In the genomic region with DNA sequence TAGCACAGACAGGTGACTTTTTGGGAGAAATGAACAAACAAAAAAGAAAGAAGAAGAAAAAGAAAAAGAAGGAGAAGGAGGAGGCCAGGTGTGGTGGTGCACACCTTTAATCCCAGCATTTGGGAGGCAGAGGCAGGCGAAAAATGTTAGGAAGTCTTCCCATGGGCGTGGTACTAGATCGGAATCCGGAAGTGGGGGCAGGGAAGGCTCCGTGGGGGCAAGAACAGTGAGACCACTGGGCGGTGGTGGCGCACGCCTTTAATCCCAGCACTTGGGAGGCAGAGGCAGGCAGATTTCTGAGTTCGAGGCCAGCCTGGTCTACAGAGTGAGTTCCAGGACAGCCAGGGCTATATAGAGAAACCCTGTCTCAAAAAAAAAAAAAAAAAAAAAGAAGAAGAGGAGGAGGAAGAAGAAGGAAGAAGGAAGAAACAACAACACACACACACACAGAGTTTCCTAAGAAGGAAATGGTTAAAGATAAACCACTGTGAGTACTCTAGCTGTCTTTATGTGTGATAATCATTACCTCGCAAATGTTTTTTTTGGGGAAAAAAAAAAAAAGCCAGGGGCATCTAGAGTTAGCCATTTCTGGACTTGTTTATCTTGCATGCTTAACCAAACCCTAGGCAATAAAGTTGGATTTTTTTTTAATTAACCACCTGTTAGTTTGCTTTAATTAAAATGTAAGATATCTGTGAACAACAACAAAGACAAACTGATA, we compare ENCODE assay signal across 1 mouse cellular context.
TF ChIP-seq lines count a peak whose summit lies in the region.

No protein-coding gene starts in this region.

TF ChIP-seq in MEL, 35 proteins besides CTCF, POLR2A, EP300 and RAD21:
- no peak; the same call in 1 of the 2 replicates for TF ChIP-seq GATA1 (IDR thresholded peaks at IDR 0.05; ENCODE audit: low read depth, low read length)
- no peak for TF ChIP-seq MAX (IDR thresholded peaks at IDR 0.05; ENCODE audit: low read length)
- no peak for TF ChIP-seq HCFC1 (IDR thresholded peaks at IDR 0.05; ENCODE audit: low read depth, low read length)
- no peak for TF ChIP-seq TCF12 (IDR thresholded peaks at IDR 0.05; ENCODE audit: low read depth, low read length)
- peak; percentile 77 for TF ChIP-seq ZNF384 (IDR thresholded peaks at IDR 0.05; ENCODE audit: low read depth, low read length)
